Mouse (Mus musculus) liver, postnatal 0 days (tissue): ENCODE data around the gene Snf8. TPM values are rescaled to one million over a fixed set of nuclear protein-coding genes. Genes with fewer than 3 reads are reported as not detected.

ENCODE experiments used
- ATAC-seq: fragments of 200-750 bp; cut with Nextera tagmentation; 2 replicates; pipeline ENCODE4 v1.8.0; 2017; ENCODE audit warnings: mild to moderate bottlenecking, moderate library complexity
- DNase-seq: peaks from one replicate; pipeline ENCODE4 v3.0.0-alpha.2; 2016
- H3K27ac ChIP-seq: fragments of 300-500 bp; sonication (generic); 2 replicates; pipeline ENCODE4 v1.5.1; 2014; ENCODE audit warnings: antibody characterized with exemption, moderate library complexity, mild to moderate bottlenecking, low read depth
- H3K27me3 ChIP-seq: fragments of 300-500 bp; sonication (generic); 2 replicates; pipeline ENCODE4 v1.6.1; 2014; ENCODE audit warnings: low read length, control low read depth, mixed read lengths; ENCODE audit not compliant: insufficient read depth
- H3K36me3 ChIP-seq: fragments of 300-500 bp; sonication (generic); replicated peaks from 2 replicates; pipeline ENCODE4 v1.6.1; 2014; ENCODE audit warnings: mild to moderate bottlenecking, control low read depth, low read length, moderate library complexity, mixed read lengths; ENCODE audit not compliant: insufficient read depth
- H3K4me1 ChIP-seq: fragments of 300-500 bp; sonication (generic); 2 replicates; pipeline ENCODE4 v1.6.1; 2014; ENCODE audit warnings: antibody characterized with exemption, mild to moderate bottlenecking, control low read depth; ENCODE audit not compliant: insufficient read depth
- H3K4me2 ChIP-seq: fragments of 300-500 bp; sonication (generic); 2 replicates; pipeline ENCODE4 v1.6.1; 2014; ENCODE audit warnings: low read depth, mild to moderate bottlenecking, low read length, moderate library complexity, mixed read lengths
- H3K4me3 ChIP-seq: fragments of 300-500 bp; sonication (generic); 2 replicates; pipeline ENCODE4 v1.5.1; 2014; ENCODE audit warnings: low read depth, low read length
- H3K9ac ChIP-seq: fragments of 300-500 bp; sonication (generic); replicated peaks from 2 replicates; pipeline ENCODE4 v1.6.1; 2014; ENCODE audit warnings: mild to moderate bottlenecking, moderate library complexity
- H3K9me3 ChIP-seq: fragments of 300-500 bp; sonication (generic); 2 replicates; pipeline ENCODE4 v1.6.1; 2016; ENCODE audit warnings: mild to moderate bottlenecking, control low read depth, low read length, mixed read lengths
- CTCF ChIP-seq: sonication (generic); IDR thresholded peaks from 2 replicates; pipeline ENCODE4 v1.5.1; 2016; ENCODE audit warnings: antibody characterized with exemption, low read depth
- EP300 ChIP-seq: IDR thresholded peaks from 2 replicates; pipeline ENCODE4 v1.6.1; 2016; ENCODE audit warnings: antibody characterized with exemption, low read depth, mild to moderate bottlenecking
- WGBS: fragments of 180-500 bp; shearing (Covaris S2); extraction: QIAGEN DNeasy Blood & Tissue Kit; methylation state at CpG from one replicate; pipeline ENCODE4 v1.1.7; 2014; ENCODE audit not compliant: insufficient replicate concordance; 5-methylcytosine and 5-hydroxymethylcytosine counted together
- polyA plus RNA-seq: library from polyadenylated mRNA; unstranded; fragments of >200 nt; fragmentation: Nextera tagmentation; extraction: Ambion mirVana; gene quantifications from 2 replicates; pipeline ENCODE4 v1.2.1, GENCODE M21; 2015

Gene Snf8
- polyA plus RNA-seq, 1 experiment from 2014 or later = 46.9 TPM

DNA sequence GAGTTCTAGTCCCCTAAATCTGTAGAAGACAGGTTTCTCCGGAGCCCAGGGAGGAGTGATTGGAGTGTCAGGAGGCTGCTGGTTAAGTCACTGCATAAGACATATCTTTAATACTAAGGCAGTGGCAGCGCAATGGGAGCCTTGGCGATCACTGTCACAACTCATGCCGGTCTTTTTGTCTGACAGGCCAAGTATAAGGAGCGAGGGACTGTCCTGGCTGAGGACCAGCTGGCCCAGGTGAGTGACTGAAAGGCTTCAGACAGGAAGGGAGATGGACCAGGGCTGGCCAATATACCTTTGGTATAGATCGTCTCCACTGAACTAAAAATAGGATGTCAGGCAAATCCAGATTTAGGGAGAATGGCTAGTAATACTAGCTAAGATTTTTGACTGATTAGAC is 448 bp downstream of the Snf8 start:
- Histone ChIP-seq H3K36me3 (peaks cover 15% of the 10 kb centered on the region), H3K9ac (peak overlapping the region; percentile 76), H3K9me3 (no peaks in the 10 kb centered on the region), H3K4me2 (peak overlapping the region; percentile 67), H3K27me3 (no peaks in the 10 kb centered on the region), H3K27ac (peak overlapping the region; percentile 8; the same call in 1 of the 2 replicates), H3K4me3 (peak overlapping the region; percentile 80), H3K4me1 (peaks cover 15% of the 10 kb centered on the region)
- ATAC-seq (peak; percentile 53), DNase-seq (no peak)
- WGBS = 3% methylated on average over 6 of the region's 6 CpGs
- TF ChIP-seq EP300 = no peak
- TF ChIP-seq CTCF = no peak

DNA sequence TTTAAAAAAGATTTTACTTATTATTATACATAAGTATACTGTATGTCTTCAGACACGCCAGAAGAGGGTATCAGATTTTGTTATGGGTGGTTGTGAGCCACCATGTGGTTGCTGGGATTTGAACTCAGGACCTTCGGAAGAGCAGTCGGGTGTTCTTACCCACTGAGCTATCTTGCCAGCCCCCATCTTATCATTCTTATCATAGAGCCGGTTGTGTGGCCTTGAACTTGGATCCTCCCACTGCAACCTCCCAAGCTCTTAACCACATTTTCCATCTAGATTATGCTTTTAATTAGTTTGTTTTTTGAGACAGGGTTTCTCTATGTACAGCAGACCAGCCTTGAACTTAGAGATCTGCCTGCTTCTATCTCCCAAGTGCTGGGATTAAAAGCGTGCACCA is 2.8 kb downstream of the Snf8 start:
- peaks cover 20% of the 10 kb centered on the region for H3K36me3 ChIP-seq
- no peak for TF ChIP-seq CTCF
- TF ChIP-seq EP300 = no peak
- no peak overlapping the region for H3K9ac ChIP-seq
- ATAC-seq (no peak), DNase-seq (no peak)
- H3K27me3 ChIP-seq = no peaks in the 10 kb centered on the region
- no peak overlapping the region for H3K27ac ChIP-seq
- no peak overlapping the region for H3K4me3 ChIP-seq
- no peaks in the 10 kb centered on the region for H3K9me3 ChIP-seq
- WGBS = 70% methylated on average over 5 of the region's 5 CpGs
- peaks cover 12% of the 10 kb centered on the region for H3K4me1 ChIP-seq
- H3K4me2 ChIP-seq = no peak overlapping the region

DNA sequence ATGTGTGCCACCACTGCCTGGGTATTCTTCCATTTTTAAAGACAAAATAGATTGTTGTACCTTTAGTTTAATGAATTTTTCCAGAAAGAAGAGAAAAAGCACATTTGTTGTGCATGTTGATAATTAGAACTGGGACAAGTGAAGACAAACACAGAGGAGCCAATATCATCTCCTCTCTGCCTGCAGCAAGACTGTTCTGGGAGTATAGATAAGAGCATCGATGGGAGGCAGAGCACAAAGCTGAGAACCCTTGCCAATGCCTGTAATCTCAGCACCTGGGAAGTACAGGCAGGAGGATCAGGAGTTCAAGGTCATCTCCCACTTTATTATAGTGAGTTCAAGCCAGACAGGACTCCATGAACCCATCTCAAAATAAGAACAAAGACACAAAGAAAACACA is 3.9 kb downstream of the Snf8 start:
- H3K9ac ChIP-seq = no peak overlapping the region
- peaks cover 24% of the 10 kb centered on the region for H3K36me3 ChIP-seq
- no peaks in the 10 kb centered on the region for H3K27me3 ChIP-seq
- no peaks in the 10 kb centered on the region for H3K9me3 ChIP-seq
- H3K4me1 ChIP-seq = peaks cover 12% of the 10 kb centered on the region
- DNase-seq (no peak), ATAC-seq (no peak)
- H3K27ac ChIP-seq = no peak overlapping the region
- TF ChIP-seq CTCF (no peak), EP300 (no peak)
- H3K4me3 ChIP-seq = no peak overlapping the region
- WGBS = 48% methylated on average over 1 of the region's 1 CpGs
- no peak overlapping the region for H3K4me2 ChIP-seq

DNA sequence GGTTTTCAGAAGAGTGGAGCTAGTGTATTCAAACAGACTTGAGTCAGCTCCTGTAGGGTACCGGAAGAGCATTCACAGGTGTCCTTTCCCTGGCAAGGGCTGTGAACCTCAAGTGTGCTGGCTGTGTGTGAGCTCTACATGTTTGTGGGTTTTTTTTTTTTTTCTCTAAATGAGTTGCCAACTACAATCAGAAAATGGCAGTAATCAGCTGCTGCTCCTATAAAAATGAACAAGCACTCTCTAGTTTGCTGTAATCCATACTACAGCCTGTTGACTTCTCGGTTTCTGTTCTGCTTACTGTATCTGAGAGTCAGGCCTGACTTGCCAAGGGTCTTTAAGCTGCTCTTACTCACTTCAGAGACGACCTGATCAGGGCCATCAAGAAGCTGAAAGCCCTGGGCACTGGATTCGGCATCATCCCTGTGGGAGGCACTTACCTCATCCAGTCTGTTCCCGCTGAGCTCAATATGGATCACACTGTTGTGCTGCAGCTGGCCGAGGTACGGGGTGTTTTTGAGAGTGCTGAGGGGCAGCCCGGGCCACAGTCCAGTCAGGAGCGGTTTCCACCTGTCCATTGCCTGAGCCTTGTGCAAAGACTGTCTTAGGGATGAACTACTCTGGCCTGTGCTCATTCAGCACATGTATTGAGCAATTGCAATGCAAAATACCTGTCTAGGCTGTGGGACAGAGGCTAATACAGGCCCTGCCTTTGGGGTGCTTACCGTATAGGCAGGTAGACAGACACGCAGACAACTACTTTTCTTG is 10.3 kb downstream of the Snf8 start:
- ATAC-seq (peak; percentile 69), DNase-seq (no peak)
- H3K4me2 ChIP-seq = no peak overlapping the region
- H3K9me3 ChIP-seq = no peaks in the 10 kb centered on the region
- H3K36me3 ChIP-seq = peaks cover 55% of the 10 kb centered on the region
- 85% methylated on average over 11 of the region's 11 CpGs for WGBS
- H3K27me3 ChIP-seq = no peaks in the 10 kb centered on the region
- peaks cover 2% of the 10 kb centered on the region; the same call in 1 of the 2 replicates for H3K4me1 ChIP-seq
- no peak overlapping the region for H3K4me3 ChIP-seq
- no peak overlapping the region for H3K27ac ChIP-seq
- H3K9ac ChIP-seq = no peak overlapping the region
- no peak for TF ChIP-seq EP300
- TF ChIP-seq CTCF = no peak

DNA sequence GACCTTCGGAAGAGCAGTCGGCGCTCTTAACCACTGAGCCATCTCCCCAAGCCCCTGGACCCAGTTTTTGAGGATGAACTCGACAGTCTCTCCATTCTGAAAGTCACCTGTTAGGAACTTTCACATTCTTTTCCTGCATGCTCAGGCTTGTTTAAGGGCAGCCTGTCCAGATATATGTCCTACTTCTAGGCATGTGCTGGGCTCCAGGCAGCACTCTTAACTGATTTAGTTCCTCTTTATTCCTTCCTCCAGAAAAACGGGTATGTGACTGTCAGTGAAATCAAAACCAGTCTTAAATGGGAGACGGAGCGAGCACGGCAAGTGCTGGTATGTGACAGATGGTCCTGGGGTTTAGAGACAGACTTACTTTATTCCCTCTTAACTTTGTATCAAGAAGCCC is 11.3 kb downstream of the Snf8 start:
- Histone ChIP-seq H3K27ac (no peak overlapping the region), H3K27me3 (no peaks in the 10 kb centered on the region), H3K4me3 (no peak overlapping the region), H3K4me2 (no peak overlapping the region), H3K9me3 (no peaks in the 10 kb centered on the region), H3K9ac (no peak overlapping the region), H3K4me1 (peaks cover 2% of the 10 kb centered on the region; the same call in 1 of the 2 replicates), H3K36me3 (peaks cover 65% of the 10 kb centered on the region)
- WGBS = 83% methylated on average over 8 of the region's 8 CpGs
- TF ChIP-seq EP300 = no peak
- no peak for TF ChIP-seq CTCF
- ATAC-seq (no peak), DNase-seq (no peak)

DNA sequence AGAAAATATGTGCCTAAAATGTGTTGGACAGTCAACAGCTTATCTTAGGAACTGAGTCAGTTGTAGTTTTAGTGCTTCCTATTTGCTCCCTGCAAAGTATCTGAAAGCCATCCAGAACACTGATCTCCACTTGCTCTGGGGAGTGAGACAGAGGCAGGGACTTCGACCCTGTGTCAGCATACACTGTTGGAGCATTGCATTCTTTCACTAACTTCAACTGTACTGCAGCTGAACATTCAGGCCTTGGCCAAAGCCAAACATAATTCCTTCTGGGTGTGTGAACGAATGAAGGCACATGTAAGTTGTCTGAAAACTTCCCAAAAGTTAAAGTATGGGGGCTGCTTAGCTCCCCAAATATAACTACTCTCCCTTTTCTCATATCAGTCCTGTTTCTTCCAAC is 12.1 kb downstream of the Snf8 start:
- Histone ChIP-seq H3K27ac (no peak overlapping the region), H3K36me3 (peaks cover 69% of the 10 kb centered on the region), H3K4me3 (no peak overlapping the region), H3K9me3 (no peaks in the 10 kb centered on the region), H3K4me1 (peaks cover 2% of the 10 kb centered on the region; the same call in 1 of the 2 replicates), H3K4me2 (no peak overlapping the region), H3K9ac (no peak overlapping the region), H3K27me3 (no peaks in the 10 kb centered on the region)
- TF ChIP-seq CTCF (no peak), EP300 (no peak)
- WGBS = 60% methylated on average over 2 of the region's 2 CpGs
- no peak for DNase-seq
- ATAC-seq = no peak
